Mouse (Mus musculus) liver, postnatal 0 days (tissue): ENCODE measurements around the gene Zmynd19.

ENCODE experiments used
- CTCF ChIP-seq: sonication (generic); IDR thresholded peaks from 2 replicates; pipeline ENCODE4 v1.5.1; 2016; ENCODE audit warnings: antibody characterized with exemption, low read depth
- EP300 ChIP-seq: IDR thresholded peaks from 2 replicates; pipeline ENCODE4 v1.6.1; 2016; ENCODE audit warnings: antibody characterized with exemption, low read depth, mild to moderate bottlenecking

DNA sequence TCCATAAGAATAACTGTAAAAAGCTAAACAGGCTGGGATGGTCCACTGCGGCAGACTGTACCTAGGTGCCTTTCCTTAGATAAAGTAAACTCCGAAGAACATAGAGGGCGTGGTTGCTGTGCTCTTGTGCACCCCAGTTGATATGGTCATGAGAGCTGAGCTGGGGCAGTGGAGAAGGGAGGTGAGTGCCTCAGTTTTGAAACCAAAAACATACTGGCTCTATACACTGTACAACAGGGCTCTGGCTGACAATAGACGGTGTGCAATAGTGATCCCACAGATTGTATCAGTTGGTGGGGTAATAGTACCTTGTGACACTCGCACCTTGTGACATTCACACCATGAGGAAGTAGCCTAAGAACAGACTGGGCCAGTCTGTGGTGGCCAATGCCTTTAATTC lies 27.4 kb downstream of the Zmynd19 start:
- TF ChIP-seq CTCF = no peak
- no peak for TF ChIP-seq EP300
